Mouse (Mus musculus) G1E (cell line): Measurements from ENCODE around the gene Tamm41.

ENCODE experiments used
- CTCF ChIP-seq: IDR thresholded peaks from 2 replicates; pipeline ENCODE4 v1.5.1; 2012; ENCODE audit warnings: low read depth, low read length, inconsistent platforms, mixed read lengths
- GATA1 ChIP-seq: IDR thresholded peaks from 2 replicates; pipeline ENCODE4 v1.6.1; 2012; ENCODE audit warnings: borderline replicate concordance, low read length, inconsistent platforms, mixed read lengths
- GATA2 ChIP-seq: IDR thresholded peaks from 2 replicates; pipeline ENCODE4 v1.6.1; 2012; ENCODE audit warnings: low read depth, low read length, inconsistent platforms, borderline replicate concordance
- POLR2AphosphoS5 ChIP-seq: IDR thresholded peaks from 2 replicates; pipeline ENCODE4 v1.6.1; 2012; ENCODE audit warnings: low read depth, low read length, inconsistent platforms; ENCODE audit not compliant: insufficient replicate concordance
- TAL1 ChIP-seq: conservative IDR thresholded peaks from 2 replicates; pipeline ENCODE4 v1.6.1; 2012; ENCODE audit warnings: low read depth, low read length, inconsistent platforms, mixed read lengths

- TF ChIP-seq TAL1 = no peak
- TF ChIP-seq CTCF = no peak
- no peak for TF ChIP-seq POLR2AphosphoS5
- TF ChIP-seq GATA1 = no peak
- TF ChIP-seq GATA2 = no peak
Measured at GRCm38 (mm10) chr6:114957756-114958155, 79.9 kb downstream of the Tamm41 start.
